Mouse (Mus musculus) spleen, adult 12 weeks (tissue): ENCODE results near the gene Dicer1.
"Not testable (repeated sequence)": the region's sequence is repeated elsewhere in the genome, so short reads cannot be mapped to it uniquely, and the experiment has no call there.

Experiments
- DNase-seq: peaks from one replicate; pipeline ENCODE4 v3.0.0; 2022; ENCODE audit warnings: low spot score

Gene Dicer1

DNA sequence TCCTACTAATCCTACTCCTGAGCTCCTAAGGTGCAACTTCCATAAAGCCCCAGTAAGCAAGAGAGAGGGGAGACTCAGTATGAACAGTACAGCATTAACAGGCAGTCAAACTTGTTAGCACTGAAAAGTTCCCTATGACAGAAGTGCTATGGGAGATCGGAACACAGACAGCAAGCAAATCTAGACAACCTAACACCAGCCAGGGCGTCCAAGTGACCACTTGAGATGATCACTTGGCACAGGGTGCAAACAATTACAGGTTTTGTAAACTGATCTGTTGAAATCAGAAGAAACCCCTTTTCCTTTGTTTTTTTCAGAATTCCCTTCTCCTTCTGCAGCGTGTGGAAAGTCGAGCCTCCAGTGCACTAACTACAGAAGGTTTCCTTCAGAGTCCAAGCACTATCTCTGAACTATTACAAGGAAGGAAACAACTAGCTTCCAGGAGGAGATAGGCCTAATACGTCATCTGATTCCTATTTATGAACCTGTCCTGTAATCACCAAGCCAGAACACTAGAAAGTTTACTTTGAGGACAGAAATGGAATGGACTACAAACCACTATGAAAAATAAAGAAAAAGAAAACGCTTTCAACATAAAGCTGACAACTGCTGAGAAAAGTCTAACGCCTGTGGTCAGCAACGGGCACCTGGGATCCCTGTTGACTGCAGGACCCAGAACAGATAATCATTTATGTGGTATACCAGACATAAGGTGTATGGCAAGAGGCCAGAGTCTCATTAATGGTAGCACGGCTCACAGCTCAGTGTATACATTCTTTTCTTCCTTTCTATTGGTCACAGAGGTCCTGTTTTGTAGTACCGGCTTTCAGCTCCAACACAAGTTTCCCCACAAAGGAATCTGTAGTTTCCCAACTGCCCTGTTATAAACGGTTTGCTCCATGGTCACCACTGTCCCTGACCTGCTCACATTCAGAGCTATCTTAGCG, 10.6 kb downstream of the Dicer1 start:
- DNase-seq: no peak

DNA sequence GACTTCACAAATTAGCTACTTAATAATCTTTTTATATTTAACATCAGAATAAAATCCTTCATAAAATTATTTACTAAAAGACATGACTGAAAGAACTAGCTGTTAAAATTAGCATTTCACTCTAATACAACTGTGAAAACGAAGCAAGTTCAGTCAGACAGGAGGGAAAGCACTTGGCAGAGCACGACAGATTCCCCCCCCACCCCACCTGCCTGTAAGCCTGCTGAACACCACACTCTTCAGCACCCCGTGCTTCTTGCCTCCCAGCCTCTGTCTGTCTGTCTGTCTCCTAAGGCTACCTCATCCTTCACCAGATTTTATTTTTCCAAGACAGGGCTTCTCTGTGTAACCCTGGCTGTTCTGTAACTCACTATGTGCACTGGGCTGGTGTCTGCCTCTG, 12.8 kb downstream of the Dicer1 start:
- no peak for DNase-seq

DNA sequence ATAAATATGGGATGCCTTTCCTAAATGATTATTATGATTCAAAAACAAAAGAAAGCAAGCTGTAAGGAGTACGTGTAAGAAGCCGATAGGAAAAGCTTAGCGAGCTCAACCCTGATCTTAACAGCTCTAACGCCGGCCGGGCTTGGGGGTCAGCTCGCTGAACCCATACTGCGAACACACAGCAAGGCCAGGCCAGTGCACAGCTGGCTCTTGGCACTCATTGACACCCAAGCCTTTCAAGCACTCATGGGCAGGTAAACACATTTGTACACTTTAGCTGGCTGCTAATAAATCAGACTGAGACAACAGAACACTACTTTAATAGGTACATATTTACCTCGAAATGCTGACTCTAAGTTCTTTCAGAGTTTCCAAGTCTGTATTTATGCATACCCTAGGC, 13.3 kb downstream of the Dicer1 start:
- DNase-seq: no peak

DNA sequence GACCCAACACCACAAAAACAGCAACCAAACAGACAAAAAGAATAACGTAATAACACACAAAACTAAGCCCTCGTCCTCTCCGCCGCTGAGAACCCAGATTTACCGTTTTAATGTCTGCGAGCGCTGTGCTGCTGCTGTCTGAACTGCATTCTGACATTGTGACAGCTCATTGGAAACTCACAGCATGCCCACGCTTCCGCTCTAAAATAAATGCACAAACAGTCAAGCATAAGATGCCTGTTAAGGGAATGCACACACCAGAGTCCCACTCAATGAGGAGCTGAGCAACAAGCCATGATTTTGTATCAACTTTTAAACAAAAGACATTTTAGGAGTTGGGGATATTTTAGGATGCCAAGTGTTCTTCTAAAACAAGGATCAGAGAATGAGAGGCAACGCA, 14.1 kb downstream of the Dicer1 start:
- DNase-seq: no peak

DNA sequence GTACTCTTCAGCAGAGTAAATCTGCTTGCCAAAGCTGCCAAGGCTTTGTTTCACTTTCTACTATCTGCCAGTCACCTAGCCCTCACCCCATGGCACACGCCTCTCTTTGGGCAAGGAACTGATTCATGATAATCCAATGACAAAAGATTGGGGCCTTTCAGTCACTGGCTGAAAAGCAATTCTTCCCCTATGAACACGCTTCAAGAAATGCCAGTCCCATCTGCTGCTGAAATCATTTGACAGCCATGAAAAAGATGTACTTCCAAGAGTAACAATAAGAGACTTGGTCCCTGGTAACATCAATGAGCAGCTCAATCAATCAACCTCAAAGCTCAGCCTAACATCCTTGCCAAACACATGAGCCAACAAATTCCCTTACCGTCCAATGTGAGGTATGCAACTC, 15.8 kb downstream of the Dicer1 start:
- no peak for DNase-seq

DNA sequence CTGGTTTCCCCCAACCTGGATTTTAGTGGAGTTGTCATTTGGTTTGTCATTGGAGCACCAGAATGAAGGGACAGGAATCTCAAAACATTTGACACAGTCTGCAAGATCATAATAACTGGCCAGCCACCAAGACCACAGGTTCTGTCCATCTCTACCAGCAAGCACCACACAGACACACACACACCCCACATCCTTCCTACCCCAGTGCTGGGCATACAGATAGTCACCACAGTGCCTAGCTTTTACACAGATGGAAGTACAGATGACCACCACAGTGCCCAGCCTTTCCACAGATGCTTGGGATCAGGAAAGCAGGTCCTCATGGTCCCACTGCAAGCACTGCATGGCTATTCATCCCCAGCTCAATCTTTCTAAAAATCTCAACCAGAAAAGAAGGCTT, 18.6 kb downstream of the Dicer1 start:
- no peak for DNase-seq

DNA sequence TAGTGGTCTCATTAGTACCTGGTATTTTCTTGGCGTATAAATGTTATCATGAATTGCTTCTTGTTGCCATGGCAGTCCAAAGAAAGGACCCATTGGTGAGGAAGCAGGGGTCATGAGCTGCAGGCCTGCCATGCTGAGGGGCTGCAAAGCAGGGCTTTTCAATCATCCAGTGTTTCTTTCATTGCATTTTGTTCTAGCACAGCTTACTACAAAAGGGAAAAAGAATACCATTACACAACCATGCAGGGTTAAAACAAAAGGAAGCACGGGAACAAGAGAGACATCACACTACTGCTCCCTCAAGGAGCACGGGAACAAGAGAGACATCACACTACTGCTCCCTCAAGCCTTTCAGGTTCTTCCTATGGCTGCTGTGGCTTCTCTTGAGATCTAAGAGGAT, 20.0 kb downstream of the Dicer1 start:
- no peak for DNase-seq

DNA sequence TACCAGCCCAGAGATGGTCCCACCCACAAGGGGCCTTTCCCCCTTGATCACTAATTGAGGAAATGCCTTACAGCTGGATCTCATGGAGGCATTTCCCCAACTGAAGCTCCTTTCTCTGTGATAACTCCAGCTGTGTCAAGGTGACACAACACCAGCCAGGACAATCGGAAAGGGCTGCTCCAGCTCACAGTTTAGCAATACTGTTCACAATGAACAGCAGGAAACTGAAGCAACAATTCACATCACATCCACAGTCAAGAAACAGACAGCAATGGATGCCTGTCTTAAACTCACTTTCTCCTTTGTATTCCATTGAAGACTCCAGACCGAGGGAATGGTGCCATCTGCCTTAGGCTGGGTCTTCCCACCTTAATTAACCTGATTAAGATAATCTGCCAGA, 25.3 kb downstream of the Dicer1 start:
- DNase-seq: not testable (repeated sequence)

DNA sequence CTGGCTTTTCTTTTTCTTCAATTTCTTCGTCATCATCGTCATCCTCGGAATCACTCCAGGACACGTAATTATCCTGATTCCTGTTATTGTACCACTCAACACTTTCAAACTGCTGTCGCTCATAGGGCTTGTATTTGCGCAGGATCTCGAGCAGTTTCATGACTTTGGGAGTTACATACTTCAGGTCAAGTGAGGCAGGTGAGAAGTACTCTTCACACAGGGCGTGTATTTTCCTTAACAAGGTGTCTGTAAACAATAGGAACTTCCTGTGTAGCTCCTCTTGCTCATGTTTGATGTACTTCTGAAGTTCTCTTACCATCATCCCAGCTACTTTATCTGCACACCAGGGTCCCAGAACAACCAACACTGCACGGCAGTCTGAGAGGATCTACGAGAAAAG, 29.7 kb downstream of the Dicer1 start:
- DNase-seq: no peak

DNA sequence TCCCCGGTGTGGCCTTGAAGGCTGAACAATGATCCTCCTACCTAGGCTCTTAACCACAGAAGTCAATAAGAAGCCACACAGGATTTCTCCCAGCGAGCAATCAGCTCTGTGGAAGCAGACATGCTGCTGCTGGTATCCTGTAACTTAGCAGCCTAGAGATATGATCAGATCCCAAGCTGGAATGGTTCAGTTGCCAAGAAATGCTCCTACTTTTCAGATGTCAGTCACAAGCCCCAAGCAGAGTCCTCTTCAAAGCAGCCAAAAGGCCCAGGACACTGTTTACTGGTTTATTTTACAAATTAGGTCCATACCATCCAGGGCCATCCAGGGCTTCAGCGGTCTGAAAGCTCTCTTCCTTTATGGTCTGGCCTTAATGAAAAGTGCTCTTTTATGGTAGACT, 30.7 kb downstream of the Dicer1 start:
- DNase-seq: no peak

DNA sequence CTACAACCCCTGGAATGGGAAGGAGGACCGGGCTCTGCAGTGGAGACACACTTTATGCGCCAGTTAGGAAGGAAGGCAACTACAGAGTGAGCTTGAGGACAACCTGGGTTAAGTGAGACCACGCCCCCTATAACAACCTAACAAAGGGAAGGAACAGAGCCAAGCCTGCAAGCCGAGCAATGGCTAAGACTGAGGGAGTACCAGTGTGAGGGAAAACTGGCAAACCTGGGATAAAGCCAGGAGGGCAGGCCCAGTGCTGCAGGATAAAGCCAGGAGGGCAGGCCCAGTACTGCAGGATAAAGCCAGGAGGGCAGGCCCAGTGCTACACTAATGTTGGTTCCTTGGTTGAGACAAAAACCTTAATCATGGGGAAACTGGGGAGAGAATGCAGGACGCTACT, 32.8 kb downstream of the Dicer1 start:
- no peak for DNase-seq

DNA sequence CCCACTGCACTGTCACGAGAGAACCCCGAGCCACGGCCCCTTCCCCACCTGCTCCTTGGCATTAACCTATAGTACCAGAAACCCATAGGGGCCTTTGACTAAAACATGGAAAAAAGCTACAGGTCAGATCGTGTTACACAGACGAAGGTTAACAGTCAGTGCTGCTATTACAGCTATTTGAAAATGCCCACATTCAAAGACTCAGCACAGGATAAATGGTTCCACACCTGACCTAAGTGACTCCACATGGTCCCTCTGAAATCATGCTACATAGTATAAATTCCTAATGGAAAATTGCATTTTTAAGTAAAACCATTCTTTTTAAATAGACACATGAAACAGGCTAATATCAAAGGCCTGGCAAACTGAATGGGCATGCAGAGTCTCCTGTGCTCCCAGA, 35.3 kb downstream of the Dicer1 start:
- DNase-seq: no peak

DNA sequence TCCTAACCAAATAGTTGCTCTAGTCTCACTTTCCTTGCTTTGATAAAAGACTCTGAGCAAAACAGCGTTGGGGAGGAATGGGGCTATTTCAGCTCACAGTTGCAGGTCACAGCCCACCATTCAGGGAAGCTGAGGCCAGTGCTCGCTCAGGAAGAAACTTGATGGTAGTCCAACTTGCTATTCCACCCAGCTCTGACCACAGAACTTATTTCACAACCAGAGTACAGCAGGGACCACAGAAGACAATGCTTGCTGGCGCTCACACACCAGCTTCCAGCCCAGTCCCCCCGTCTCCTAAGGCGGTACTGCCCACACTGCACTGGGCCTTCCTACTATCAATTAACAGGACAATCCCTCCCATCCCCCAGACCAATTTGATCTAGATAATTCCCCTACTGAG, 36.3 kb downstream of the Dicer1 start:
- DNase-seq: no peak

DNA sequence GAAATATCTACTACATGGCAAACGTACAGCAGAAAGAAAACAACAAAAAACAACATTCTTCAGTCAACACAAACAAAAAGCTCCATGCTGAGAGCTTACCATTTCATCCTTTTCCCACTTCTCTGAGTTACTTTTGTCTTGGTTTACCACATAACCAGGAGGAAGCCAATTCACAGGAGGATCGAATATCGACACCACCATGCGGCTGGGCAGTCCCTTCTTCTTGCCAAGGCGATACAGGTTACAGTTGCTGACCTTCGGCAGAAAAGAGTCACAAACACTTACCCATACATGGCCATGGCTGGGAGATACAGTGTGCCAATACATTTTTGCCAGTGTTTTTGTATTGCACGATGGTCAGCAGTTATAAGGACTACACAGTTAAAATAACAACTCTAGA, 51.5 kb downstream of the Dicer1 start:
- DNase-seq: no peak

DNA sequence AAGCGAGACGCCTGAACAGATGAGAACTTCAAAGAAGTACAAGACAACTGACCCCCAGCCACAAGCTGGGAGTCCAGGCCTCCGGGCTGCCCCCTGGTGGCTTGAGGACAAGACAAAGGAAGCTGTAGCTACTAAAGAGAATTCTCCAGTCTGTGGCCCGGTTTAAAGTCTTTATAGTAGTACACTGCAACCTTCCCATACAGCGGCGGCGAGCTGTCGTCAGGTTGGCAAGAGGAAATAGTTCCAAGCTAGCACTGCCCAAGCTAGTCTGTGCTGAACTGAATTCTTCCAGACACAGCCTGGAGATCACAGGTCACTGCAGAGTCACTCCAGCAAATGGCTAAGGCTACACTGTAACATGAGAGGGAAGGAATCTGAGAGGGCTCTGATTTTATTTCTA, 52.0 kb downstream of the Dicer1 start:
- no peak for DNase-seq

DNA sequence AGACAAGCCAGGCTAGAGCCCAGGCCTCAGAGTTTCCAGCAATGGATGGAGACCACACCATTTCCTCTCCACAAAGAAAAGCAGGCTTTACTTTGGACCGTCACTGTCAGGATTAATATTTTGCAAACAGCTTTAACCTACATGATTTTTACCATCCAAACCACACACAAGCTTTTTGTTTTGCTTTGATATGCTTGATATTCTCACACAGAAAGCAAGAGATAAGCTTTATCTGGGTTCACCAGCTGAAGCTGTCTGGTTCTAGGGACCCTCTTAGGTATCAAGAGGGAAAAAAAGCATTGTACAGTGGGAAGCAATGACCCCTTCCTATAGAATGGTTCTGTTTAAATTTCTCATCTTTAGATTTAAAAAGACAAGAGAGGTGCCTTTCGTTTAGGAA, 56.2 kb downstream of the Dicer1 start:
- no peak for DNase-seq

DNA sequence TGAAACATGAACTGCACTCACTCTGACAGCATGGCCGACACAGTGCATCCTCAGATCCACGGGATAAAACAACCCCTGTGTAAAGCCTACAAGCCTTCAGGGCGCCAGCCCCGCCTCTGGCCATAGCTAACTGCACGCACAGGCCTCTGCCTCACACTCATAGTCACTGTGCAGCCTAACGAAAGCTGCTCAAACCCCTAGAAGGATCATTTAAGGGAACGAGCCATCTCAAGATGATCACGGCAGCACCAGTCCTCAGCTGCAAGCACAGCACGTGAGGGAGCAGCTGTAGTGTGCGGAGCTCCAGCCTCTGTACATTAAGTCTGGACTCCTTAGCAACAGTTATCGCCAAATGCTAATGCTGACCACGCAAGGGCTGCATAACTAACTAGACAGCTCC, 58.9 kb downstream of the Dicer1 start:
- DNase-seq: no peak

DNA sequence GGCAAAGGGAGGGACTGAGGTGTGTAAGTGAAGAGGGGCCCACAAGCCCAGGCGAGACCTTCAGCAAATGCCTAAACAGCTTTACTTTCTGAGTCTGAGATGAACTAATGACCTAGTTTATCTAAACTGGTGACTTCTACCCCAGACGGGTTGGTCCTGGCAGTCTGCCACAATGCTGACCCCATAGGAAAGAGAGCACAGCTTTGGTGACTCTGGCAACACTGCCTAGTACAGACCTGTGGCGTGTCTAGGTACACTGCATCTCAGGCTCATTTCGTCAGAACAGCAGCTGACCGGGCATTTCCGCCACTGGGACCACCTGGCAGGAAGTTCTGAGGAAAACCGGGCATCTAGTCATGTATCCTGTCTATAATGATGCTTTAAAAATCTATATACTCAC, 61.3 kb downstream of the Dicer1 start:
- DNase-seq: no peak

DNA sequence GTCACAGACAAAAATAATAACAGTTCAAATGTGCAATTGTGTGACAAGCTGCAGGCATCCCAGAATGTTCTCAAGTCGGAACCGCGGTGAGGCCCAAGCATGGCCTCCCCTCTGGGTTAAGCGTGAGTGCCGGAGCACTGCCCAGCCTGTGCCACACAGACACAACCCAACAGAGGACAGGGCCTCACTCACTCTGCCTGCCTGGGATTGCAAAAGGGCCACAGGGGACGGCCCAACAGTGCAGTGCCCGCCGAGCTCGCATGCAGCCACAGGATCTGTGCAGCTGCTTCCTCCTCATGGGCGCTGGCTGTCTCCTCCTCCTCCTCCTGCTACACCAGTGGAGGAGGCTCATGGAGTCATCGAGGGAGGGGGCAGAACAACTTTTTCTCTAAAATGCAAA, 62.9 kb downstream of the Dicer1 start:
- no peak for DNase-seq

DNA sequence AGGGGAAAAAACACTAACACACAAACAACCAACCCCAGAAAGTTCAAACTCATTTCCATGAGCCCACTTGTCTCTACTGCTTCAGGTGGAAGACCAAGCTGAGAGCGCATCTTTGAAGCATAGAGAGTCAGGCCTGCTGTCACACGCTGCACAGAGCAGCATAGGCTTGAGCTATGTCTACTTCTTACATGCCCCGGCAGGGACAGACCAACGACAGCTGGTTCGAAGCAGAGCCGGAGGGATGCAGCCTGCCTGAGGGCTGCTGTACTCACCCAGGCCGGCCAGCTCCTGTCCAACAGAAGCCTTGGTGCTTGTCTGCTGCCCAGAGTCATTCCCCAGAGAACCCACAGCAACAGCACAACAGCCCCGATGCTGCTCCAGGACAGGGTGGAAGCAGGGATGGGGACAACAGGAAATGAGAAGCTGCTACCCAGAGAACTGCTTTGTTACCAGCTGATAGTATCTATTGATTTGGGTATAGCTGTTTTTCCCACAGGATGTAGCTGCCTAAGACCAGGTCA, 67.3 kb downstream of the Dicer1 start:
- DNase-seq: no peak

DNA sequence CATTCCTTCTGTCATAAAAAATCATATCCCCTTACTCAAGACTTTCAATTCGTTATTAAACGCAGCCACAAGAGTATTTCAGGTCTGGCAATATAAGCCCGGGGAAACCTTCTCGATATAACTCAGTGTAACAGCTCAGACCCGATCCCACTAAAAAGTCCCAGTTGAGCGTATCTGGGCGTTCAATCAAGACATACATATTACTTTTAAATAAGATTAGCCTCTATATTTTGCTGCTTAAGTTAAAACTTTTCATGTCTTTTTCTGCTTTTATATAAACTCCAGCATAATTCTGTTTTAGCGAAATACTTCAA, 72.0 kb downstream of the Dicer1 start:
- no peak for DNase-seq

DNA sequence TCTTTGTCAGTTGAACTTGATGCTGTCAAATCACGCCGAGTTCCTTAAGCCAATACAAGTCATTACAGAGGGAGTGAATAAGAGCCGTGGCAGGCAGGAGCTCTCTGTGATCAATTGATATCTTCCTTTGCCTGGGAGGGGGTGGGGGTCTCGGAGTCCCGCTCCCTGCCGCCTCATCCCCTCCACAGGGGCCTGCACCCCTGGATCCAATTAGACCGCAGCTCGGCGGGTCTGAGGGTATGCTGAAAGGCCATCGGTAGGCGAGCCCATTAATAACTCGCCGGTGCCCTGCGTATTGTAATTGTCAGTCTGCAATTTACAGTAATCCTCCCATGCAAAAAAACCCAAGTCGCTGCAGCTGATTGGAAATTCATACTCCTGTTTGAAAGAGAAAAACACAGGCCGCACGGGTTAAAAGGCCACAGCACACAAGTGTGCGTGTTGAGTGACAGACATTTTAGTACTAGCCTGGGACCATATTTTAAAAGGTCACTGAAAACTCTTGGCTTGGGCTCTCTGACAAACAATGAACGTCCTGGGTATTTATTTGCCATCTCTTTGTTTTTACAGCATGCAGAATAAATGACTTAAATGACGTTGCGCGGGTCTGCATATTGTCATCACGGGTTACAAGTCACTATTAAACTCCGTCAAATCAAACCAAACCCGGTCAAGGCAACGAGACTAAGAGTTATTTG, 72.5 kb downstream of the Dicer1 start:
- DNase-seq: no peak

DNA sequence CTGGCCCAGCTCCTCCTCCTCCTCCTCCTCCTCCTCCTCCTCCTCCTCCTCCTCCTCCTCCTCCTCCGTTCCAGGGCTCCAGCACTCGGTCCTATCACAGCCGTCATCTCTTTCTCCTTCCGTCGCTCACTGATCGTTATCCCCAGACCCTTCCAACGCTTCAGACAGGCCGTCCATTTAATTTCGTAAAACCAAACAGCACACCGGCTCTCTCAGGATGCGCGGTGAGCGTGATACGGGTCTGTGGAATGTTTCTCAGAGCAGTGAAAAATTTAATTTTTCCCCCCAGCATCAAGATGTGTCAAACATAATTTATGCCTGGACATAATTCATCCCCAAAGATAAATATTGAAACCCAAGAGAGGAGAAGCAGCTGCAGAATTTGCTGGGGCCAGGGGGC, 73.3 kb downstream of the Dicer1 start:
- DNase-seq: no peak
